In the genomic region with DNA sequence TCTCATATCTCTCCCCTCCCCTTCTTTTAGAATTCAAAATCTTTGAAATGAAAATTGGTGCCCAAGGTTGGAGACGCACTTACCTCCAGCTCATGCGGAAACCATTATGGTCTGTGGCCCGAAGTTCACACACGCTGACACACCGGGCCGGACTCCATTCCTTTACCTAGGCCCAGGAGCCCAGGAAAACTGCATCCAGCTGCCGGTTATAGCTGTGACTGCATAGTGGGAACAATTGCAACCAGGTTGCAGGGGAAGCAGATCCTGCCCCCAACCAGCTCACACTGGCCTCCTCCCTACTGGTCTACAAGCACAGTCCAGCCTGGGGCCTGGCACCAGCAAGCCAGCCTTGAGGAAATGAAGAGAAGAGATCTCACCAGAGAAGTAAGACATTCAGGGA, we compare ENCODE assay signal across 21 mouse cellular contexts.
DNase-seq lines count a peak whose midpoint lies in the region; ATAC-seq lines count a peak whose summit lies in the region.
"Had no signal": no experiment of that assay in that cellular context is flagged by ENCODE, and none has a peak within 500 bp of the region (broad histone marks: within the 10 kb centered on the region; RNA-seq: fewer than 3 reads in every experiment).

No protein-coding gene starts in this region.

- peaks cover 44% of the 10 kb centered on the region for H3K27me3 ChIP-seq in forebrain, embryonic 10.5 days (ENCODE audit: poor library complexity, severe bottlenecking)
- H3K27me3 ChIP-seq in forebrain, embryonic 12.5 days, result peaks cover 6% of the 10 kb centered on the region; the same call in 1 of the 2 replicates
- H3K27me3 ChIP-seq in midbrain, embryonic 12.5 days, result peaks cover 27% of the 10 kb centered on the region
- H3K27me3 ChIP-seq in midbrain, embryonic 13.5 days, result 0 out of 2 replicates have a peak, but pooled peaks cover 5% of the 10 kb centered on the region
- H3K27me3 ChIP-seq in limb, embryonic 12.5 days, result peaks cover 46% of the 10 kb centered on the region

- H3K4me3 ChIP-seq in forebrain, embryonic 10.5 days, result no peak overlapping the region
- no peak overlapping the region for H3K4me3 ChIP-seq in forebrain, embryonic 12.5 days (replicated peaks)
- H3K4me3 ChIP-seq in midbrain, embryonic 12.5 days, result no peak overlapping the region
- no peak overlapping the region for H3K4me3 ChIP-seq in midbrain, embryonic 13.5 days (replicated peaks)
- no peak overlapping the region for H3K4me3 ChIP-seq in limb, embryonic 12.5 days (replicated peaks)
- H3K4me3 ChIP-seq: gastrocnemius, adult 2 months; heart, embryonic 13.5 days; hindbrain, embryonic 12.5 days had no signal

- H3K9me3 ChIP-seq in forebrain, embryonic 10.5 days, result peaks cover 9% of the 10 kb centered on the region
- peaks cover 7% of the 10 kb centered on the region; the same call in 1 of the 2 replicates for H3K9me3 ChIP-seq in forebrain, embryonic 12.5 days
- H3K9me3 ChIP-seq in midbrain, embryonic 12.5 days, result peaks cover 9% of the 10 kb centered on the region; the same call in 1 of the 2 replicates
- peaks cover 6% of the 10 kb centered on the region; the same call in 1 of the 2 replicates for H3K9me3 ChIP-seq in midbrain, embryonic 13.5 days
- peaks cover 7% of the 10 kb centered on the region for H3K9me3 ChIP-seq in limb, embryonic 12.5 days

- ATAC-seq in forebrain, embryonic 12.5 days (ENCODE audit: low FRiP score), result no peak
- no peak for ATAC-seq in midbrain, embryonic 12.5 days (ENCODE audit: low FRiP score, low read depth)
- ATAC-seq in midbrain, embryonic 13.5 days, result no peak
- ATAC-seq in limb, embryonic 12.5 days (ENCODE audit: insufficient number of reproducible peaks, insufficient read depth, low FRiP score, low TSS enrichment, low read depth), result no peak
- ATAC-seq: CD4-positive, CD25-positive, alpha-beta regulatory T cell, adult 4 months; forebrain, embryonic 14.5 days; hindbrain, embryonic 16.5 days had no signal

- 79% methylated on average over 7 of the region's 7 CpGs for WGBS in forebrain, embryonic 10.5 days
- 80% methylated on average over 7 of the region's 7 CpGs for WGBS in forebrain, embryonic 12.5 days
- WGBS in midbrain, embryonic 12.5 days, result 82% methylated on average over 7 of the region's 7 CpGs
- 72% methylated on average over 7 of the region's 7 CpGs for WGBS in midbrain, embryonic 13.5 days
- 64% methylated on average over 7 of the region's 7 CpGs for WGBS in limb, embryonic 12.5 days

- H3K9ac ChIP-seq in forebrain, embryonic 12.5 days, result no peak overlapping the region
- peak overlapping the region; percentile 15; the same call in 1 of the 2 replicates for H3K9ac ChIP-seq in midbrain, embryonic 12.5 days (replicated peaks)
- no peak overlapping the region for H3K9ac ChIP-seq in midbrain, embryonic 13.5 days (replicated peaks)
- no peak overlapping the region for H3K9ac ChIP-seq in limb, embryonic 12.5 days (replicated peaks)
- H3K9ac ChIP-seq: heart, embryonic 13.5 days; hindbrain, embryonic 12.5 days had no signal

- no peak overlapping the region for H3K4me2 ChIP-seq in forebrain, embryonic 12.5 days
- H3K4me2 ChIP-seq in midbrain, embryonic 12.5 days (replicated peaks), result no peak overlapping the region
- no peak overlapping the region for H3K4me2 ChIP-seq in midbrain, embryonic 13.5 days (replicated peaks)
- no peak overlapping the region for H3K4me2 ChIP-seq in limb, embryonic 12.5 days
- H3K4me2 ChIP-seq: heart, embryonic 13.5 days; hindbrain, embryonic 12.5 days had no signal

- DNase-seq in forebrain, embryonic 10.5 days (ENCODE audit: extremely low spot score, low spot score), result no peak
- no peak for DNase-seq in adrenal gland, postnatal 10 days
- no peak for DNase-seq in urinary bladder, postnatal 4 days (ENCODE audit: low spot score in 2 of 2)
- DNase-seq: adrenal gland, adult 8-10 months; B cell, adult 2 months; cerebellum, adult 11 months; cerebellum, adult 8-10 months; cerebellum, postnatal 14 days; gastrocnemius, adult 2 months; gastrocnemius, postnatal 25 days; heart, postnatal 36 days had no signal

- peak overlapping the region; percentile 67 for H3K27ac ChIP-seq in forebrain, embryonic 10.5 days
- H3K27ac ChIP-seq in forebrain, embryonic 12.5 days, result no peak overlapping the region
- H3K27ac ChIP-seq in midbrain, embryonic 12.5 days (replicated peaks), result no peak overlapping the region
- H3K27ac ChIP-seq in midbrain, embryonic 13.5 days, result no peak overlapping the region
- H3K27ac ChIP-seq in limb, embryonic 12.5 days, result 0 out of 2 replicates have a peak overlapping the region, but pooled peaks have one; percentile 35
- H3K27ac ChIP-seq: gastrocnemius, adult 2 months; heart, embryonic 13.5 days; hindbrain, embryonic 12.5 days had no signal

- H3K4me1 ChIP-seq in forebrain, embryonic 10.5 days, result peaks cover 51% of the 10 kb centered on the region
- peaks cover 47% of the 10 kb centered on the region for H3K4me1 ChIP-seq in forebrain, embryonic 12.5 days
- H3K4me1 ChIP-seq in midbrain, embryonic 12.5 days, result peaks cover 39% of the 10 kb centered on the region
- H3K4me1 ChIP-seq in midbrain, embryonic 13.5 days (replicated peaks), result peaks cover 52% of the 10 kb centered on the region
- peaks cover 27% of the 10 kb centered on the region for H3K4me1 ChIP-seq in limb, embryonic 12.5 days (replicated peaks)
- H3K4me1 ChIP-seq: heart, embryonic 13.5 days had no signal

- H3K36me3 ChIP-seq in forebrain, embryonic 10.5 days (replicated peaks), result 0 out of 2 replicates have a peak, but pooled peaks cover under 1% of the 10 kb centered on the region
- H3K36me3 ChIP-seq in forebrain, embryonic 12.5 days (replicated peaks), result no peaks in the 10 kb centered on the region
- H3K36me3 ChIP-seq in midbrain, embryonic 12.5 days, result 0 out of 2 replicates have a peak, but pooled peaks cover 3% of the 10 kb centered on the region
- H3K36me3 ChIP-seq in midbrain, embryonic 13.5 days, result no peaks in the 10 kb centered on the region
- H3K36me3 ChIP-seq in limb, embryonic 12.5 days, result no peaks in the 10 kb centered on the region
- H3K36me3 ChIP-seq: G1E; heart, embryonic 13.5 days; hindbrain, embryonic 12.5 days had no signal

Comparison
In these comparisons a context has a peak if more than half of its experiments do, and no peak if none do; other contexts are left out.
1. H3K27ac ChIP-seq: peak in forebrain, embryonic 10.5 days (single experiment) and limb, embryonic 12.5 days (single experiment); none in forebrain, embryonic 12.5 days (single experiment), midbrain, embryonic 12.5 days (single experiment) and midbrain, embryonic 13.5 days (single experiment).